Mouse (Mus musculus): ENCODE data around the gene Rhof. TPM values are rescaled to one million over a fixed set of nuclear protein-coding genes. Genes with fewer than 3 reads are reported as not detected.
"Not testable (repeated sequence)": the region's sequence is repeated elsewhere in the genome, so short reads cannot be mapped to it uniquely, and the experiment has no call there.

Rhof gene
- total RNA-seq, 1 experiment: 2.5 TPM

DNA sequence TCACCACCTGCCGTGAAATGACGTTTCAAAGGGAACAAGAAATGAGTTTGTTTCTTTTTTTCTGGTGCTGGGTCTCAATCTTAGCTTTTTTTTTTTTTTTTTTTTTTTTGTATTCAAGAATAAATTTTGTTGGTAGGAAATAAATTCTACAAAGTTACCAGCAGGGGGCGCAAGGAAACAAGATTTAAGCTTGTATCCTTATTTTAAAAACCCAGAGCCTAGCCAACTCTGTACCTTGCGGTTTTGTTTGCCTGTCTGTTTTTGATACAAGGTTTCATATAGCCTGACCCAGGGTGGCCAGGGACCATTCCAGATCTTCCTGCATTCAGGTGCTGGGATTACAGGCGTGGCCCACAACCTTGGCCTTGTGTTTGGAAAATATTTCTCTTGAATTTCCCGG is 68.3 kb downstream of the Rhof start:
- TF ChIP-seq ZNF384 (IDR thresholded peaks at IDR 0.05; ENCODE audit: low read depth, low read length) (peak; percentile 96), MAFK (IDR thresholded peaks at IDR 0.05; ENCODE audit: insufficient read depth, low read depth, low read length) (no peak), HCFC1 (IDR thresholded peaks at IDR 0.05; ENCODE audit: borderline replicate concordance, insufficient read depth, low read length) (no peak), ZC3H11A (IDR thresholded peaks at IDR 0.05; ENCODE audit: borderline replicate concordance, low read depth, low read length) (0 out of 2 replicates have a peak, but pooled peaks have one; percentile 31)
- in situ Hi-C loops (cut with MboI; ENCODE audit: low sequenced_read_pairs in 2 of 2, unreplicated experiment in 2 of 2): loop anchor here in 1 of 2 experiments (10.0 kb wide), 1 partner anchor 111 kb away; no protein-coding TSS in a partner anchor

DNA sequence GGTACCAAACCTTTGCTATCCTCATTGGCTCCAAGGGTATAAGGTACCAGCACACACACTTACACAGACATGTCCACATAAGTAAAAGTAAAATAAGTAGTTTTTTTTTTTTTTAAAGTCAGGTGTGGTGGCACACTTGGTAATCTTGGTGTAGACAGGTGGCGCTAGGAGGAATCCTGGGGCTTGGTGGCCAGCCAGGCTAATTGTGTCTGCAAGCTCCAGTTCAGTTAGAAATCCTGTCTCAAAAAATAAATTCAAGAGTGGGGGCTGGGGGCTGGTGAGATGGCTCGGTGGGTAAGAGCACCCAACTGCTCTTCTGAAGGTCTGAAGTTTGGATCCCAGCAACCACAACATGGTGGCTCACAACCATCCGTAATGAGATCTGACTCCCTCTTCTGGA is 69.4 kb downstream of the Rhof start:
- in situ Hi-C loops (cut with MboI; ENCODE audit: low sequenced_read_pairs in 2 of 2, unreplicated experiment in 2 of 2): loop anchor here in 1 of 2 experiments (10.0 kb wide), 1 partner anchor 112 kb away; no protein-coding TSS in a partner anchor
- H3K4me1 ChIP-seq (ENCODE audit: control insufficient read depth in 2 of 2, insufficient read depth in 2 of 2, low read length in 2 of 2, poor library complexity in 1 of 2): peaks cover 0 to 12% of the 10 kb centered on the region in 2 experiments; a peak in 1 of 4 replicates
- no peak for TF ChIP-seq ZC3H11A (IDR thresholded peaks at IDR 0.05; ENCODE audit: borderline replicate concordance, low read depth, low read length)
- no peak for DNase-seq (ENCODE audit: low read depth, low spot score)
- H3K36me3 ChIP-seq (ENCODE audit: control insufficient read depth, insufficient read depth, low read length, poor library complexity, severe bottlenecking): no peaks in the 10 kb centered on the region
- H3K27ac ChIP-seq (ENCODE audit: insufficient read depth, low read depth, low read length, poor library complexity, severe bottlenecking): no peak overlapping the region
- H3K9ac ChIP-seq (ENCODE audit: insufficient read depth, low read depth, low read length, poor library complexity, severe bottlenecking): no peak overlapping the region
- no peak overlapping the region for H3K4me3 ChIP-seq (ENCODE audit: insufficient read depth in 1 of 2, low read depth in 1 of 2, low read length in 2 of 2, poor library complexity in 1 of 2, severe bottlenecking in 1 of 2)
- H3K9me3 ChIP-seq (ENCODE audit: control insufficient read depth, insufficient read depth, low read depth, low read length): no peaks in the 10 kb centered on the region

More for the DNA sequence above, 68.3 kb downstream of the Rhof start:
- H3K36me3 ChIP-seq (ENCODE audit: control insufficient read depth, insufficient read depth, low read length, poor library complexity, severe bottlenecking): no peaks in the 10 kb centered on the region
- H3K4me1 ChIP-seq (ENCODE audit: control insufficient read depth in 2 of 2, insufficient read depth in 2 of 2, low read length in 2 of 2, poor library complexity in 1 of 2): peaks cover 0 to 8% of the 10 kb centered on the region in 2 experiments; a peak in 1 of 4 replicates
- H3K4me3 ChIP-seq (ENCODE audit: insufficient read depth in 1 of 2, low read depth in 1 of 2, low read length in 2 of 2, poor library complexity in 1 of 2, severe bottlenecking in 1 of 2): no peak overlapping the region
- H3K27ac ChIP-seq (ENCODE audit: insufficient read depth, low read depth, low read length, poor library complexity, severe bottlenecking): 0 out of 2 replicates have a peak overlapping the region, but pooled peaks have one; percentile 41
- H3K9ac ChIP-seq (ENCODE audit: insufficient read depth, low read depth, low read length, poor library complexity, severe bottlenecking): no peak overlapping the region
- DNase-seq (ENCODE audit: low read depth, low spot score): peak; percentile 61
- no peaks in the 10 kb centered on the region for H3K9me3 ChIP-seq (ENCODE audit: control insufficient read depth, insufficient read depth, low read depth, low read length)

DNA sequence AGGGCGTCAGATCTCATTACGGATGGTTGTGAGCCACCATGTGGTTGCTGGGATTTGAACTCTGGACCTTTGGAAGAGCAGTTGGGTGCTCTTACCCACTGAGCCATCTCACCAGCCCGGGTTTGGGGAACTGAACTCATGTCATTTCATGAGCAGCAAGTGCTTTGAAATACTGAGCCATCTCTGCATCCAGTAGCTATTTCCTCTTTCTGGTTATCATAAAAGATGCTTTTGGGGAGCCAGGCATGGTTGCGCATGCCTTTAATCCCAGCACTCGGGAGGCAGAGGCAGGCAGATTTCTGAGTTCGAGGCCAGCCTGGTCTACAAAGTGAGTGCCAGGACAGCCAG is 71.1 kb downstream of the Rhof start:
- DNase-seq (ENCODE audit: low read depth, low spot score): not testable (repeated sequence)
- in situ Hi-C loops (cut with MboI; ENCODE audit: low sequenced_read_pairs in 2 of 2, unreplicated experiment in 2 of 2): loop anchor here in 1 of 2 experiments (10.0 kb wide), 1 partner anchor 113 kb away; no protein-coding TSS in a partner anchor

DNA sequence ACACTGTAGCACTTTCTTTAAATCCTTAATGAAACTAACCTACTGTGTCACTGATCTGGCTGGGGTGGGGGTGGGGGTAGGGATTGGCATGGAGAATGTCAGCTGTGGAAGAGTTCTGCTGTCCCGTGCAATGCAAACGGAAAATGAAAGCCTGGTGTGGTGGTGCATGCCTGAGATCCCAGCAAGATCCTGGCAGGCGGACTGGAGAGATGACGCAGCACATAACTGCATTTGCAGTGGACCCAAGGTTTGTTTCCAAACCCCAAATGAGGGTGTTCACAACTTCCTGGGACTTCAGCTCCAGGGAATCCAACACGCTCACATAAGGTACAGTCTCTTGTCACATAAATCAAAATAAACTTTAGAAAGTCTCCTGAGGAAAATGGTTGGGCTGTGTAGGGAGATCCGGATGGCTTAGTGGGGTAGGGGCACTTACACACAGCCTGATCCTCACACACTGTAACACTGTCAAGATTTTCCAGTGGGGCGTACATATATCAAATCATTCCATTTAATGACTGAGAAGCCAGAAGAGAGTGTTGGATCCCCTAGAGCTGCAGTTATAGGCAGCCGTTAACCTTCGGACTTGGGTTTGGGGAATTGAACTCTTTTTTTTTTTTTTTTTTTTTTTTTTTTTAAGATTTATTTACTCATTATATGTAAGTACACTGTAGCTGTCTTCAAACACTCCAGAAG is 71.6 kb downstream of the Rhof start:
- DNase-seq (ENCODE audit: low read depth, low spot score): no peak
- in situ Hi-C loops (cut with MboI; ENCODE audit: low sequenced_read_pairs in 2 of 2, unreplicated experiment in 2 of 2): loop anchor here in 1 of 2 experiments (10.0 kb wide), 1 partner anchor 114 kb away; no protein-coding TSS in a partner anchor
- Histone ChIP-seq H3K27ac (ENCODE audit: insufficient read depth, low read depth, low read length, poor library complexity, severe bottlenecking) (no peak overlapping the region), H3K9ac (ENCODE audit: insufficient read depth, low read depth, low read length, poor library complexity, severe bottlenecking) (no peak overlapping the region; the same call in 1 of the 2 replicates), H3K36me3 (ENCODE audit: control insufficient read depth, insufficient read depth, low read length, poor library complexity, severe bottlenecking) (no peaks in the 10 kb centered on the region), H3K4me1 (ENCODE audit: control insufficient read depth in 2 of 2, insufficient read depth in 2 of 2, low read length in 2 of 2, poor library complexity in 1 of 2) (peaks cover 0 to 4% of the 10 kb centered on the region in 2 experiments; a peak in 1 of 4 replicates), H3K9me3 (ENCODE audit: control insufficient read depth, insufficient read depth, low read depth, low read length) (no peaks in the 10 kb centered on the region), H3K4me3 (ENCODE audit: insufficient read depth in 1 of 2, low read depth in 1 of 2, low read length in 2 of 2, poor library complexity in 1 of 2, severe bottlenecking in 1 of 2) (no peak overlapping the region)
- TF ChIP-seq ZC3H11A (IDR thresholded peaks at IDR 0.05; ENCODE audit: borderline replicate concordance, low read depth, low read length) (no peak), ZNF384 (IDR thresholded peaks at IDR 0.05; ENCODE audit: low read depth, low read length) (peak; percentile 59; the same call in 1 of the 2 replicates), HCFC1 (IDR thresholded peaks at IDR 0.05; ENCODE audit: borderline replicate concordance, insufficient read depth, low read length) (no peak)

More for the DNA sequence above, 71.1 kb downstream of the Rhof start:
- not testable (repeated sequence) for H3K4me1 ChIP-seq (ENCODE audit: control insufficient read depth in 2 of 2, insufficient read depth in 2 of 2, low read length in 2 of 2, poor library complexity in 1 of 2); H3K4me3 ChIP-seq (ENCODE audit: insufficient read depth in 1 of 2, low read depth in 1 of 2, low read length in 2 of 2, poor library complexity in 1 of 2, severe bottlenecking in 1 of 2); H3K27ac ChIP-seq (ENCODE audit: insufficient read depth, low read depth, low read length, poor library complexity, severe bottlenecking); H3K9ac ChIP-seq (ENCODE audit: insufficient read depth, low read depth, low read length, poor library complexity, severe bottlenecking); H3K36me3 ChIP-seq (ENCODE audit: control insufficient read depth, insufficient read depth, low read length, poor library complexity, severe bottlenecking); H3K9me3 ChIP-seq (ENCODE audit: control insufficient read depth, insufficient read depth, low read depth, low read length)
